Mouse (Mus musculus) CH12.LX (cell line): ENCODE results near the gene Ntrk3. TPM values are rescaled to one million over a fixed set of nuclear protein-coding genes. Genes with fewer than 3 reads are reported as not detected.

Experiments used
- DNase-seq: peaks from one replicate; pipeline ENCODE4 v3.0.0-alpha.2; 2013; ENCODE audit errors: extremely low read depth
- H3K27ac ChIP-seq: 2 replicates; pipeline ENCODE4 v1.5.1; 2012; ENCODE audit warnings: low read depth, mild to moderate bottlenecking, control low read depth, moderate library complexity; ENCODE audit not compliant: insufficient read depth
- H3K27me3 ChIP-seq: replicated peaks from 2 replicates; pipeline ENCODE3; 2012; ENCODE audit warnings: inconsistent platforms
- H3K36me3 ChIP-seq, 2 experiments: replicated peaks in 1 of 2; 2 replicates each; pipeline versions ENCODE3 to v1.6.1; 2012; ENCODE audit warnings: inconsistent platforms in 1 of 2, low read length in 1 of 2, mild to moderate bottlenecking in 1 of 2, mixed read lengths in 1 of 2, moderate library complexity in 1 of 2; ENCODE audit not compliant: control insufficient read depth in 1 of 2, insufficient read depth in 1 of 2
- H3K4me1 ChIP-seq, 2 experiments: 2 replicates each; pipeline ENCODE4 v1.6.1; 2012; ENCODE audit warnings: inconsistent platforms in 1 of 2, moderate library complexity in 1 of 2; ENCODE audit not compliant: insufficient read depth in 2 of 2, control insufficient read depth in 1 of 2
- H3K4me2 ChIP-seq: 2 replicates; pipeline ENCODE4 v1.6.1; 2012; ENCODE audit warnings: low read depth, mild to moderate bottlenecking, control low read depth; ENCODE audit not compliant: poor library complexity, insufficient read depth, severe bottlenecking
- H3K4me3 ChIP-seq, 3 experiments: fragments of 150-350 bp in 1 of 3; sonication (generic) in 1 of 3; replicated peaks in 1 of 3; 2 replicates each; pipeline versions ENCODE3 to v1.5.1; 2011 to 2012; ENCODE audit warnings: low read depth in 2 of 3, low read length in 2 of 3, mild to moderate bottlenecking in 2 of 3, moderate library complexity in 2 of 3, control low read depth in 1 of 3, improper control_type of control experiment in 1 of 3, inconsistent platforms in 1 of 3, mixed read lengths in 1 of 3; ENCODE audit not compliant: poor library complexity in 1 of 3
- H3K79me2 ChIP-seq: replicated peaks from 2 replicates; pipeline ENCODE4 v1.6.1; 2012; ENCODE audit warnings: mild to moderate bottlenecking, moderate library complexity; ENCODE audit not compliant: control insufficient read depth, poor library complexity, insufficient read depth, severe bottlenecking; ENCODE audit errors: extremely low read depth
- H3K9ac ChIP-seq: 2 replicates; pipeline ENCODE4 v1.6.1; 2012; ENCODE audit warnings: low read depth, mild to moderate bottlenecking, control low read depth, moderate library complexity; ENCODE audit not compliant: insufficient read depth
- H3K9me3 ChIP-seq: replicated peaks from 2 replicates; pipeline ENCODE3; 2012; ENCODE audit warnings: low read length, inconsistent platforms, mixed read lengths
- BHLHE40 ChIP-seq: IDR thresholded peaks from 2 replicates; pipeline ENCODE4 v1.6.1; 2011; ENCODE audit warnings: mild to moderate bottlenecking, low read depth, low read length, improper control_type of control experiment
- CHD2 ChIP-seq: IDR thresholded peaks from 2 replicates; pipeline ENCODE4 v1.6.1; 2011; ENCODE audit warnings: low read length, improper control_type of control experiment
- CTCF ChIP-seq, 2 experiments: IDR thresholded peaks in 1 of 2; conservative IDR thresholded peaks in 1 of 2; 2 replicates each; pipeline ENCODE4 v1.5.1; 2011 to 2012; ENCODE audit warnings: low read depth in 2 of 2, low read length in 2 of 2, improper control_type of control experiment in 1 of 2, inconsistent platforms in 1 of 2, mild to moderate bottlenecking in 1 of 2, moderate library complexity in 1 of 2
- ELF1 ChIP-seq: IDR thresholded peaks from 2 replicates; pipeline ENCODE4 v1.6.1; 2014; ENCODE audit warnings: low read depth, mild to moderate bottlenecking, inconsistent platforms, low read length, improper control_type of control experiment
- EP300 ChIP-seq: IDR thresholded peaks from 2 replicates; pipeline ENCODE4 v1.6.1; 2011; ENCODE audit warnings: low read length, improper control_type of control experiment
- GABPA ChIP-seq: IDR thresholded peaks from 2 replicates; pipeline ENCODE4 v1.6.1; 2012; ENCODE audit warnings: low read depth, low read length, improper control_type of control experiment, inconsistent platforms; ENCODE audit not compliant: insufficient replicate concordance
- HCFC1 ChIP-seq: IDR thresholded peaks from 2 replicates; pipeline ENCODE4 v1.6.1; 2012; ENCODE audit warnings: low read depth, mild to moderate bottlenecking, inconsistent platforms, low read length, improper control_type of control experiment
- JUN ChIP-seq: IDR thresholded peaks from 2 replicates; pipeline ENCODE4 v1.6.1; 2011; ENCODE audit warnings: low read depth, mild to moderate bottlenecking, low read length, improper control_type of control experiment, moderate library complexity; ENCODE audit not compliant: insufficient read depth
- JUND ChIP-seq: conservative IDR thresholded peaks from 2 replicates; pipeline ENCODE4 v1.6.1; 2011; ENCODE audit warnings: low read depth, low read length, improper control_type of control experiment
- KAT2A ChIP-seq: IDR thresholded peaks from 2 replicates; pipeline ENCODE4 v1.6.1; 2012; ENCODE audit warnings: low read length, improper control_type of control experiment, inconsistent platforms; ENCODE audit not compliant: insufficient replicate concordance
- MAFK ChIP-seq: IDR thresholded peaks from 2 replicates; pipeline ENCODE4 v1.6.1; 2011; ENCODE audit warnings: low read length, improper control_type of control experiment; ENCODE audit not compliant: insufficient replicate concordance
- MAX ChIP-seq: IDR thresholded peaks from 2 replicates; pipeline ENCODE4 v1.6.1; 2011; ENCODE audit warnings: low read length, improper control_type of control experiment
- MAZ ChIP-seq: IDR thresholded peaks from 2 replicates; pipeline ENCODE4 v1.6.1; 2012; ENCODE audit warnings: low read depth, mild to moderate bottlenecking, inconsistent platforms, low read length, improper control_type of control experiment, moderate library complexity
- MEF2A ChIP-seq: IDR thresholded peaks from 2 replicates; pipeline ENCODE4 v1.6.1; 2014; ENCODE audit warnings: low read depth, mild to moderate bottlenecking, inconsistent platforms, low read length, improper control_type of control experiment, borderline replicate concordance
- MXI1 ChIP-seq: IDR thresholded peaks from 2 replicates; pipeline ENCODE4 v1.6.1; 2011; ENCODE audit warnings: mild to moderate bottlenecking, low read depth, low read length, improper control_type of control experiment
- NELFE ChIP-seq: IDR thresholded peaks from 2 replicates; pipeline ENCODE4 v1.6.1; 2011; ENCODE audit warnings: low read depth, low read length, improper control_type of control experiment
- NRF1 ChIP-seq: IDR thresholded peaks from 2 replicates; pipeline ENCODE4 v1.6.1; 2014; ENCODE audit warnings: low read depth, mild to moderate bottlenecking, inconsistent platforms, low read length, improper control_type of control experiment, moderate library complexity
- PAX5 ChIP-seq: IDR thresholded peaks from 2 replicates; pipeline ENCODE4 v1.6.1; 2012; ENCODE audit warnings: low read length, inconsistent platforms, mixed read lengths
- POLR2AphosphoS2 ChIP-seq: IDR thresholded peaks from 2 replicates; pipeline ENCODE4 v1.6.1; 2011; ENCODE audit warnings: low read depth, low read length, improper control_type of control experiment
- RAD21 ChIP-seq: IDR thresholded peaks from 2 replicates; pipeline ENCODE4 v1.6.1; 2011; ENCODE audit warnings: low read depth, mild to moderate bottlenecking, low read length, improper control_type of control experiment, moderate library complexity
- SIN3A ChIP-seq: IDR thresholded peaks from 2 replicates; pipeline ENCODE4 v1.6.1; 2012; ENCODE audit warnings: low read length, improper control_type of control experiment, inconsistent platforms
- SMC3 ChIP-seq: IDR thresholded peaks from 2 replicates; pipeline ENCODE4 v1.6.1; 2011; ENCODE audit warnings: low read depth, low read length, improper control_type of control experiment
- TBP ChIP-seq: conservative IDR thresholded peaks from 2 replicates; pipeline ENCODE4 v1.6.1; 2011; ENCODE audit warnings: low read depth, low read length, improper control_type of control experiment
- TCF12 ChIP-seq: IDR thresholded peaks from 2 replicates; pipeline ENCODE4 v1.6.1; 2014; ENCODE audit warnings: low read depth, mild to moderate bottlenecking, inconsistent platforms, low read length, improper control_type of control experiment
- UBTF ChIP-seq: IDR thresholded peaks from 2 replicates; pipeline ENCODE4 v1.6.1; 2012; ENCODE audit warnings: low read depth, mild to moderate bottlenecking, inconsistent platforms, low read length, improper control_type of control experiment, moderate library complexity
- USF1 ChIP-seq: IDR thresholded peaks from 2 replicates; pipeline ENCODE4 v1.6.1; 2014; ENCODE audit warnings: low read depth, mild to moderate bottlenecking, inconsistent platforms, low read length, improper control_type of control experiment
- USF2 ChIP-seq: conservative IDR thresholded peaks from 2 replicates; pipeline ENCODE4 v1.6.1; 2011; ENCODE audit warnings: low read depth, low read length, improper control_type of control experiment
- ZC3H11A ChIP-seq: IDR thresholded peaks from 2 replicates; pipeline ENCODE4 v1.6.1; 2012; ENCODE audit warnings: low read depth, mild to moderate bottlenecking, inconsistent platforms, low read length, improper control_type of control experiment
- ZMIZ1 ChIP-seq: IDR thresholded peaks from 2 replicates; pipeline ENCODE4 v1.6.1; 2012; ENCODE audit warnings: low read depth, mild to moderate bottlenecking, inconsistent platforms, low read length, improper control_type of control experiment
- ZNF384 ChIP-seq: IDR thresholded peaks from 2 replicates; pipeline ENCODE4 v1.6.1; 2012; ENCODE audit warnings: low read depth, low read length, improper control_type of control experiment, inconsistent platforms
- dilution Hi-C: fragments of 300-500 bp; cut with MboI; formaldehyde crosslinking; loops from 2 replicates; pipeline ENCODE4 v1.14.3; 2020; ENCODE audit warnings: low sequenced_read_pairs; ENCODE audit not compliant: extremely low pct_unique_long_range_greater_than_20kb, extremely low pct_ligation_motif_present
- in situ Hi-C: fragments of 300-500 bp; cut with MboI; formaldehyde crosslinking; loops from 3 replicates; pipeline ENCODE4 v1.14.3; 2019; ENCODE audit warnings: low sequenced_read_pairs, low pct_ligation_motif_present, low pct_unique_long_range_greater_than_20kb, mixed read lengths
- polyA plus RNA-seq: library from polyadenylated mRNA; unstranded; fragments of >175 nt; gene quantifications from 2 replicates; pipeline ENCODE4 v1.2.1, GENCODE M21; 2012; ENCODE audit warnings: low read depth; ENCODE audit not compliant: insufficient read length
- total RNA-seq, 2 experiments: library from RNA; depleted of rRNA; stranded (reverse); fragments of 300-350 nt in 1 of 2; fragments of >200 nt in 1 of 2; gene quantifications; 2 replicates each; pipeline ENCODE4 v1.2.3; 2012 to 2014

Gene Ntrk3
- total and polyA plus RNA-seq, 3 experiments, result 0.21 TPM; not detected in 2

DNA sequence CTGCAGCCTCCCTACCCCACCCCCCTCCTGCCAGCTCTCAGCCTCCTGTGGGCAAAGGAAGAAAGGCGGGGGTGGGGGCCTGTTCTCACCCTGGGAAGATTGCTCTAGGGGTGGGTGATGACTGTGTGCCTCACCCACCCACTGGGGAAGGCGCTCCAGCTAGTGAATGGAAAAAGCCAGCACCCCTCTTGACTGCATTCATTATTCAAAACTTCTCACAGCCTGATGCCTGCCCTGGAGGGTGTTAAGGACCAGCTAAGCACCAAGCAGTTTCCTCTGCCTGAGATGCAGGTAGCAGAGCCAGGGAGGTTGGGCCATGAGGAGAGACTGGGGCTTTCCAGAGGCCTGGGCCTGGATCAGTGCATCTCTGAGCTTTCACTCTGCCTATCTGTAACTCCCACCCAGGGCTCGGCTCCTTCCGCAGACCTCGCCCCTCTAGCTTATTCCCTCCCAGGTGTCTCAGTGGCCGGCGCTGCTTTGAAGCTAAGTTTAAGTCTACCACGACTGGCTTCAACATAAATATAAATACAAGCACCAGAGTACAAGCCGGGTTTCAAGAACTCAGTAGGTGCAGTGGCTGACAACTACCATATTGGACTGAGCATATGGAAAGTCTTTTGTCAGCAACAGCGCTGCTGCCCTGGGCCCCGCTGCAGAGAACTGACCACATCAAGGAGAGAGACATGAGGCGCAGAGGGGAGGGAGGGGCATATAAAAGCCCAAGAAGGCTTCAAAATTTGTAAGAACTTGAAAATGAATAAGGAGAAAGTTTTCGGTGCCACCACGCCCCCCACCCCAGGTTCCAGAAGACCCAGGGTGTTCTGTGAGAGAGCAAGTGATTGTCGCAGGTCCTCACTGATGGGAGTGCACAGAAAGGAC, 140.3 kb downstream of the Ntrk3 start:
- Histone ChIP-seq H3K4me1 (no peaks in the 10 kb centered on the region), H3K9me3 (no peaks in the 10 kb centered on the region), H3K4me3 (no peak overlapping the region), H3K4me2 (no peak overlapping the region), H3K9ac (no peak overlapping the region), H3K27me3 (peaks cover 90% of the 10 kb centered on the region), H3K79me2 (no peaks in the 10 kb centered on the region), H3K36me3 (no peaks in the 10 kb centered on the region), H3K27ac (no peak overlapping the region)
- DNase-seq, result no peak
- dilution Hi-C loops, result no loop called here
- in situ Hi-C loops, result no loop called here
- TF ChIP-seq NRF1, result no peak
- no peak for TF ChIP-seq MAX
- TF ChIP-seq SIN3A, result no peak
- TF ChIP-seq JUN, result no peak
- TF ChIP-seq MEF2A, result no peak
- no peak for TF ChIP-seq TCF12
- no peak for TF ChIP-seq PAX5
- TF ChIP-seq TBP, result no peak
- no peak for TF ChIP-seq USF1
- TF ChIP-seq SMC3, result no peak
- TF ChIP-seq ZC3H11A, result no peak
- no peak for TF ChIP-seq UBTF
- no peak for TF ChIP-seq ZMIZ1
- TF ChIP-seq HCFC1, result no peak
- no peak for TF ChIP-seq MAFK
- no peak for TF ChIP-seq RAD21
- TF ChIP-seq CTCF (conservative IDR thresholded peaks at IDR 0.05 in 1 of 2, IDR thresholded peaks at IDR 0.05 in 1 of 2; ENCODE audit: low read depth in 2 of 2, low read length in 2 of 2), result no peak
- TF ChIP-seq GABPA, result no peak
- TF ChIP-seq NELFE, result no peak

DNA sequence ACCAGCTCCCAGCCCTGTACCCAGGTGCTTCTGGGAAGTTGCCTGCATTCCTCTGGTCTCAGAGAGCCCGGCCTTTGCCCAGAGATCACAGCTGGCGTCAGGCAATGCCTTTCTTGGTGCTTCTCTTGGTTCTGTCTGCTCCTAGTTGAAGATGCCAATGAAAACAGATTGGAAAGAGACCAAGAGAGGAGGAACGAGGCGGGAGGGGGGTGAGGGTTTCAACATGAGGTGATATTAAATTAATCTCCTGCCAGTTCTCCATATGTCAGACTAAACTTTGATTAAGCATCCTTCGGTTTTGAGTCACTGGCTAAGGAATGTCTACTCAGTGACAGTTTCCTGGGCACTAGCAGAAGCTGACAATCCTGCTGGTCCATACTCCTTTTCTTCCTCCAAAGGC, 141.3 kb downstream of the Ntrk3 start:
- Histone ChIP-seq H3K36me3 (no peaks in the 10 kb centered on the region), H3K9ac (no peak overlapping the region), H3K9me3 (no peaks in the 10 kb centered on the region), H3K4me3 (no peak overlapping the region), H3K4me1 (no peaks in the 10 kb centered on the region), H3K27me3 (peaks cover 90% of the 10 kb centered on the region), H3K79me2 (no peaks in the 10 kb centered on the region), H3K4me2 (no peak overlapping the region), H3K27ac (no peak overlapping the region)
- DNase-seq, result no peak
- dilution Hi-C loops, result no loop called here
- in situ Hi-C loops, result no loop called here
- TF ChIP-seq ELF1 (no peak), SIN3A (no peak), NELFE (no peak), ZC3H11A (no peak), ZNF384 (no peak), JUND (no peak), KAT2A (no peak), CHD2 (no peak), ZMIZ1 (no peak), BHLHE40 (no peak), MAZ (no peak), UBTF (no peak), USF2 (no peak), MXI1 (no peak), EP300 (no peak), CTCF (conservative IDR thresholded peaks at IDR 0.05 in 1 of 2, IDR thresholded peaks at IDR 0.05 in 1 of 2; ENCODE audit: low read depth in 2 of 2, low read length in 2 of 2) (no peak), MEF2A (no peak), MAFK (no peak), POLR2AphosphoS2 (no peak), NRF1 (no peak)
